Mouse (Mus musculus) liver, postnatal 0 days (tissue): Measurements from ENCODE around the gene Arid2.

ENCODE experiments used
- CTCF ChIP-seq: sonication (generic); IDR thresholded peaks from 2 replicates; pipeline ENCODE4 v1.5.1; 2016; ENCODE audit warnings: antibody characterized with exemption, low read depth
- EP300 ChIP-seq: IDR thresholded peaks from 2 replicates; pipeline ENCODE4 v1.6.1; 2016; ENCODE audit warnings: antibody characterized with exemption, low read depth, mild to moderate bottlenecking

DNA sequence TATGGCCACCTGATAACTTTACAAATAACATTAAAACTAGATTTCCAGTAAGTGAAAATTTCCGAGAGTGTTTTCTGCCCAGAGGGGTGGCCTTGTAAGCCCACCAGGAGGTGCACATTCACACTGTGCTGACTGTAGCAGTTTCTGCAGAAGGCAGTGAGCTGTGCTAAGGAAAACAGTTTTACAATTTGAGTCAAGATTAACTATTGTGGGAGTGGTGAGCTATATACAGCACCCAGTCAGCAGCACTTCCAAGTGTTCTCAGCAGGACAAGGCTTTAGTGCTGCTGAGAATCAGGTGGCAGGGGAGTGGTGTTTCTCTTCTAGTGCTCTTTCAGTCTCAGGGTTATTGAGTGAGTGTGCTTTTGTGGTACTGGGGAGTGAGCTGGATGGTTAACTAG is 101.2 kb downstream of the Arid2 start:
- TF ChIP-seq CTCF = no peak
- TF ChIP-seq EP300 = no peak
